Mouse (Mus musculus) heart, embryonic 12.5 days (tissue): Measurements from ENCODE around the gene Fam241b. TPM values are rescaled to one million over a fixed set of nuclear protein-coding genes. Genes with fewer than 3 reads are reported as not detected.
"Not testable (repeated sequence)": the region's sequence is repeated elsewhere in the genome, so short reads cannot be mapped to it uniquely, and the experiment has no call there.

Experiments used
- ATAC-seq: fragments of 200-750 bp; cut with Nextera tagmentation; 2 replicates; pipeline ENCODE4 v1.8.0; 2017; ENCODE audit warnings: moderate TSS enrichment, moderate library complexity; ENCODE audit not compliant: insufficient number of reproducible peaks, low FRiP score
- H3K27ac ChIP-seq: fragments of 300-500 bp; sonication (generic); 2 replicates; pipeline ENCODE4 v1.5.1; 2016; ENCODE audit warnings: mild to moderate bottlenecking, moderate library complexity; ENCODE audit not compliant: poor library complexity, severe bottlenecking
- H3K27me3 ChIP-seq: fragments of 300-500 bp; sonication (generic); replicated peaks from 2 replicates; pipeline ENCODE4 v1.6.1; 2016; ENCODE audit warnings: mild to moderate bottlenecking, moderate library complexity
- H3K36me3 ChIP-seq: fragments of 300-500 bp; sonication (generic); 2 replicates; pipeline ENCODE4 v1.6.1; 2016; ENCODE audit warnings: mild to moderate bottlenecking, moderate library complexity
- H3K4me1 ChIP-seq: fragments of 300-500 bp; sonication (generic); replicated peaks from 2 replicates; pipeline ENCODE4 v1.6.1; 2016; ENCODE audit warnings: mild to moderate bottlenecking
- H3K4me2 ChIP-seq: fragments of 300-500 bp; sonication (generic); 2 replicates; pipeline ENCODE4 v1.6.1; 2016; ENCODE audit warnings: mild to moderate bottlenecking, moderate library complexity
- H3K4me3 ChIP-seq: fragments of 300-500 bp; sonication (generic); 2 replicates; pipeline ENCODE4 v1.5.1; 2016; ENCODE audit warnings: mild to moderate bottlenecking
- H3K9ac ChIP-seq: fragments of 300-500 bp; sonication (generic); 2 replicates; pipeline ENCODE4 v1.6.1; 2016; ENCODE audit warnings: mild to moderate bottlenecking, moderate library complexity
- H3K9me3 ChIP-seq: fragments of 300-500 bp; sonication (generic); replicated peaks from 2 replicates; pipeline ENCODE4 v1.6.1; 2016; ENCODE audit warnings: mild to moderate bottlenecking, moderate library complexity
- WGBS: fragments of 180-500 bp; shearing (Covaris S2); methylation state at CpG from one replicate; pipeline ENCODE4 v1.1.7; 2016; 5-methylcytosine and 5-hydroxymethylcytosine counted together
- polyA plus RNA-seq: library from polyadenylated mRNA; unstranded; fragments of >200 nt; fragmentation: Nextera tagmentation; extraction: Ambion mirVana; gene quantifications from 2 replicates; pipeline ENCODE4 v1.2.1, GENCODE M21; 2016

Gene Fam241b
- polyA plus RNA-seq, 1 experiment from 2014 or later = 3.7 TPM

DNA sequence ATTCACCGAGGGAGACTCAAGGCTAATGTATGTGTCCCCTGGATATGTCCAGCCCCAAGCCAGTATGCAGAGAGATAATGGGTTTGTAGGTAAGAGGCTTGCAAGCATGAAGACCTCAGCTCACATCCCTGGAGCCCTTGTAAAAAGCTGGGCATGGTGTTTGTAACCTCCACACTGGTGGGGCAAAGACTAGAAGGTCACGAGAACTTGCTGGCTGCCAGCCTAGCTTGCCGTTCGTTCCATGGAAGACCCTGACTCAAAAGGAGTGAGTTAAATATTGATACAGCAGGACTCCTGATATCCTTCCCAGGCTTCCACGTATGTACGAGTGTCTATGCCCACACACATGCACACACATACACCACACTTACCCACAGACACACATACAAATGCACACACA is 49.3 kb downstream of the Fam241b start:
- no peak overlapping the region for H3K4me3 ChIP-seq
- no peaks in the 10 kb centered on the region for H3K36me3 ChIP-seq
- WGBS = 79% methylated on average over 6 of the region's 6 CpGs
- H3K27ac ChIP-seq = no peak overlapping the region
- ATAC-seq = no peak
- peaks cover 5% of the 10 kb centered on the region; the same call in 1 of the 2 replicates for H3K9me3 ChIP-seq
- no peaks in the 10 kb centered on the region for H3K4me1 ChIP-seq
- no peak overlapping the region for H3K4me2 ChIP-seq
- H3K9ac ChIP-seq = no peak overlapping the region
- peaks cover 12% of the 10 kb centered on the region; the same call in 1 of the 2 replicates for H3K27me3 ChIP-seq

DNA sequence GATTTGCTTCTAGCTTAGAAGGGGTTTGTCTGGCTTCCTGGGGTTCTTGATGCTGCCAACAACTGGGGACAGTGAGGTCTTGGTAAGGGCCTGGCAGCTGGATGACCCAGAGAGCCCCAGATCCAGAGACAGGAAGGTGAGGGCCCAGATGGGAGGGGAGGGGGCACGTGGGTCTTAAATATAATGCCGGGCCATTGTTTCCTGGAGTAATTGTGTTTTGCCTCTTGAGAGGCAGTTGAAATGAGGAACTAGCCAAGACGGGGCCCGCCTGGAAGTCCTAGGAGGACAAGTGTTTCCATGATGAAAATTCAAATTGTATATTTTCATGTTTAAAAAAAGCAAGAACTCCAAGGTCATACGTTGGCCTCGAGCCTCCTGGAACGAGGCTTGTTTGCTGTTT is 49.8 kb downstream of the Fam241b start:
- H3K9ac ChIP-seq = no peak overlapping the region
- H3K4me1 ChIP-seq = no peaks in the 10 kb centered on the region
- no peak overlapping the region for H3K4me3 ChIP-seq
- H3K27ac ChIP-seq = no peak overlapping the region
- 0 out of 2 replicates have a peak, but pooled peaks cover 7% of the 10 kb centered on the region for H3K27me3 ChIP-seq
- no peak for ATAC-seq
- no peaks in the 10 kb centered on the region for H3K36me3 ChIP-seq
- no peak overlapping the region for H3K4me2 ChIP-seq
- WGBS = 64% methylated on average over 7 of the region's 7 CpGs
- H3K9me3 ChIP-seq = peaks cover 5% of the 10 kb centered on the region; the same call in 1 of the 2 replicates

DNA sequence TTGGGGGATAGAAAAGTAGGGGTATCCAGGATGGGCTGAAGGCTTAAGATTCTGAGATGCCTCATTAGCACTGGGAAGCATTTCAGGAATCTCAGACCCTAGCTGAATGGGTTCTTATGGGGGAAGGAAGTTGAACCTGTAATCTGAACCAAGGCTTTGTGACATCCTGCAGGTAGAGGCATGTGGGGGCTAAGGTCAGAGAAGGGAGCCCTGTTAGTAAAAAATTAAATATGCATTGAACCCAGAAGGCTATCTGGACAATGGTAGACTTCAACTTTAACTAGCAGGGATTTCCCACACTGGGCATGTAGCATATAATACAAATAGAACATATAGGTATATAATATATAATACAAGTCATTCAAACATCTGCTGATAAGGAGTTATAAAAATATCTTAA is 54.2 kb downstream of the Fam241b start:
- Histone ChIP-seq H3K9ac (no peak overlapping the region), H3K9me3 (peaks cover 5% of the 10 kb centered on the region; the same call in 1 of the 2 replicates), H3K4me1 (no peaks in the 10 kb centered on the region), H3K27me3 (0 out of 2 replicates have a peak, but pooled peaks cover 4% of the 10 kb centered on the region), H3K27ac (no peak overlapping the region), H3K4me2 (no peak overlapping the region), H3K36me3 (no peaks in the 10 kb centered on the region), H3K4me3 (no peak overlapping the region)
- ATAC-seq = no peak

DNA sequence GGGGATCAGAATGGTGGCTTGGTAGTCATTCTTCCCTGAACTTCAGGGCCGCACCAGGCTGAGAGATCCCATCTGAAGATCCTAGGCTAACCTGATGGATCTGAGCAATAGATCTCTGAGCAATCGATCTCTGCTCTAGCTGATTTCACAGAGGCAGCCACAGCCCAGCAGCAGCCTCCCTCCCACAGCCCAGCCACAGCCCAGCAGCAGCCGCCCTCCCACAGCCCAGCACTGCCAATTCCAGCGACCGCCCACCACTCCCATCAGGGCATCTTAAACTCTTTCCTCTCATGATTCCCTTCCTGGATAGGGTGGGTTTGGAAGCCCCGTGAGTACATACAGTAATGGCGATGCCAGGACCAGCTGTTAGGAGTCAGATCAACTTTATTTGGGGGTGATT is 54.6 kb downstream of the Fam241b start:
- Histone ChIP-seq H3K4me3 (no peak overlapping the region), H3K4me2 (no peak overlapping the region), H3K9ac (no peak overlapping the region), H3K27me3 (0 out of 2 replicates have a peak, but pooled peaks cover 4% of the 10 kb centered on the region), H3K36me3 (no peaks in the 10 kb centered on the region), H3K9me3 (peaks cover 5% of the 10 kb centered on the region; the same call in 1 of the 2 replicates), H3K4me1 (no peaks in the 10 kb centered on the region), H3K27ac (no peak overlapping the region)
- ATAC-seq = no peak
- WGBS = 67% methylated on average over 7 of the region's 7 CpGs

DNA sequence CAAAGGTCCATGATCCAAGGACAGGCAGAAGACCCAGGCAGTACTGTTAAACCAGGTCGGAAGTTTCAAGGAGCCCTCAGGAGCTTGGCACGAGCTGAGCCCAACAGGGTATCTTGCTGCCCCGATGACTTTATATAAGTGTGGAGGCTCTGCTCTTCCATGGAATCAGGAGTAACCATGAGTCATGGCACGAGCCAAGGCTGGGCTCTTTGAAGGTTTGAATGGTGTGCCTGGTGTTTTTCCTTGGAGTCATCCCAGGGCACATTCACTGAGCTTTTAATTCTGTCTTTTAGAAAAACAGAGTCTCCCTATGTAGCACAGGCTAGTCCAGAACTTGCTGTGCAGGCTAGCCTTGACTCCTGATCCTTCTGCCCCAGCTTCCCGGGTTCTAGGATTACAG is 55.3 kb downstream of the Fam241b start:
- 74% methylated on average over 5 of the region's 5 CpGs for WGBS

DNA sequence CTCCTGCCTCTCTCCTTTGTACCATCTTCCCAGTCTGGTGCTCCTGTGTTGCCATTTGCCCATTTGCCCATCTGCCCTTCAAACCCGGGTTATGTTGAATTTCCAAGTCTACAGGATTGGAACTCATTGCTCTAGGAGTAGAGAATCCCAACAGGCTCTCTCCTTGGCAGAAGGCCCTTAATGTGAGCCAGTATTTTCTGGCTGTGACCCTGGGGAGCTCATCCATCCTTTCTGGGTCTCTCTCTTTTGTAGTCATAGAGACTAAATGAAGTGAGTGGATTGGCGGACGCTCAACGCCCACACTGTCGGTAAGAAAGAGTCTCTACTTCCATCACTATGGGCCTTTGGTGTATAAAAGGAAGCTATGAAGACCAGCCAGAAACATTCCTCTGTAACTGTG is 56.9 kb downstream of the Fam241b start:
- Histone ChIP-seq H3K9ac (no peak overlapping the region), H3K27me3 (no peaks in the 10 kb centered on the region), H3K36me3 (no peaks in the 10 kb centered on the region), H3K27ac (no peak overlapping the region), H3K4me1 (no peaks in the 10 kb centered on the region), H3K4me3 (no peak overlapping the region), H3K9me3 (peaks cover 5% of the 10 kb centered on the region; the same call in 1 of the 2 replicates), H3K4me2 (no peak overlapping the region)
- 90% methylated on average over 5 of the region's 5 CpGs for whole genome bisulfite sequencing
- no peak for ATAC-seq

More for the DNA sequence above, 55.3 kb downstream of the Fam241b start:
- Histone ChIP-seq H3K36me3 (no peaks in the 10 kb centered on the region), H3K4me1 (no peaks in the 10 kb centered on the region), H3K9me3 (peaks cover 5% of the 10 kb centered on the region; the same call in 1 of the 2 replicates), H3K4me2 (no peak overlapping the region), H3K27ac (no peak overlapping the region), H3K9ac (no peak overlapping the region), H3K27me3 (0 out of 2 replicates have a peak, but pooled peaks cover 4% of the 10 kb centered on the region), H3K4me3 (no peak overlapping the region)
- no peak for ATAC-seq

DNA sequence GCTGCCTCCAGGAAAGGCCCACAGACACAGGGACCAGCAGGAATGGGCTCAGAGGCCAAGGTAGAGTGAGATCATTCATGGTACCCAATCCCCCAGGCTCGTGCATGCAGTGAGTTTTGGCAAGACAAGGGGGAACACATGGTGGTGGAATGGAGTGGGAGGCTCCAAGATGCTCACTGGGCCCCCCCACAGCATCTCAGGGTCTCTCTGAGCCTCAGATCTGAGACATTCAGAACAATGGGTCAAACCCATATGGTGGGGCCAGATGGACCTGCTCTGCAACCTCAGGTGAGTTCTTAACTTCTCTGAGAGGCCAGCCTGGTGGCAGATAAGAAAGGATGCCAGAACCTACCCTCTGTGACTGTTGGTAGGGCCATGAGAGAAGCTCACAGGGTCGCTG is 57.7 kb downstream of the Fam241b start:
- H3K4me2 ChIP-seq = no peak overlapping the region
- H3K27me3 ChIP-seq = no peaks in the 10 kb centered on the region
- H3K4me1 ChIP-seq = no peaks in the 10 kb centered on the region
- H3K4me3 ChIP-seq = no peak overlapping the region
- H3K36me3 ChIP-seq = no peaks in the 10 kb centered on the region
- WGBS = 53% methylated on average over 2 of the region's 2 CpGs
- no peak overlapping the region for H3K27ac ChIP-seq
- no peak for ATAC-seq
- peaks cover 5% of the 10 kb centered on the region; the same call in 1 of the 2 replicates for H3K9me3 ChIP-seq
- no peak overlapping the region for H3K9ac ChIP-seq

DNA sequence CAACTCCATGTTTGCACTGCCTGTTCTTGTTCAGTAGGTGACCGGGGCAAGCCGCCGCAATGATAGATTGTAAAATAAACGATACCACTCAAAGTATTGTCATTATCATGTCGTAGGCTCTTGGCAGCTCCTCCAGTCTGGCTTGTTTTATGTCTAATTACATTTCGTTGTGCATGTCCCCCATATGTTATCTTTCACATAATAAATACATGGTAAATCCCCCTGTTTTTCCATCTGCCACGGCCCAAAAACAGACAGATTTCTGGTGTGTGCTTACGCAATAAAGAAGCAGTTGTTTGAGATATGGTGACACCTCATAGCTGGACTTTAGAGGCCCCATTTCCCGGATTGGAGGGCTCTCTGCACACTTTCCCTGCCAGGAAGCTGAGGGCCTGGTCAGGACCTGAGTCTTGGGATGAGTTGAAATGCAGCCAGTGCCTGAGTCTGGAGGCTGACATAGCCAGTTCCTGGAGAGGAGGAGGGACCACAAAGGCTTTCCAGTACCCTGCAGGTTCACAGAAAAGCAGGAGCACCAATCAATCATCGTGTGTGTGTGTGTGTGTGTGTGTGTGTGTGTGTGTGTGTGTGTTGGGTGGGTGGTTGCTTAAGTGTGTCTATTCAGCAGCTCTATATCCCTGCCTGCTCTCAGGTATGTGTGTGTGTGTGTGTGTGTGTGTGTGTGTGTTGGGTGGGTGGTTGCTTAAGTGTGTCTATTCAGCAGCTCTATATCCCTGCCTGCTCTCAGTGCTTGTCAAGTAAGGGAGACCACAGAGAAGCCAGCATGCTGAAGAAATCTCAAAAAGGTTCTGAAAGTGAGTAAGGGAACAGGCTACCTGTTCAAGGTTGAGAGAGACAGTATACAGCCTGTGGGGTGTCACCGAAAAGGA is 67.2 kb downstream of the Fam241b start:
- 76% methylated on average over 11 of the region's 11 CpGs for whole genome bisulfite sequencing
- Histone ChIP-seq H3K4me1 (no peaks in the 10 kb centered on the region), H3K36me3 (no peaks in the 10 kb centered on the region), H3K9me3 (peaks cover 14% of the 10 kb centered on the region; the same call in 1 of the 2 replicates), H3K4me2 (no peak overlapping the region), H3K27ac (no peak overlapping the region), H3K9ac (no peak overlapping the region), H3K27me3 (0 out of 2 replicates have a peak, but pooled peaks cover 9% of the 10 kb centered on the region), H3K4me3 (no peak overlapping the region)
- ATAC-seq = no peak

DNA sequence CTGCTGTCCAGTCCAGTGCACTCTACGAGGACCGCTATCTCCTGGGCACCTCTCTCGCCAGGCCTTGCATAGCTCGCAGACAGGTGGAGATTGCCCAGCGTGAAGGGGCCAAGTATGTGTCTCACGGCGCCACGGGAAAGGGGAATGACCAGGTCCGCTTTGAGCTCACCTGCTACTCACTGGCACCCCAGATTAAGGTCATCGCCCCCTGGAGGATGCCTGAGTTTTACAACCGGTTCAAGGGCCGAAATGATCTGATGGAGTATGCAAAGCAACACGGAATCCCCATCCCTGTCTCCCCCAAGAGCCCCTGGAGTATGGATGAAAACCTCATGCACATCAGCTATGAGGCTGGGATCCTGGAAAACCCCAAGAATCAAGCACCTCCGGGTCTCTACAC is 72.4 kb downstream of the Fam241b start:
- not testable (repeated sequence) for ATAC-seq, H3K9ac ChIP-seq, H3K4me1 ChIP-seq, H3K36me3 ChIP-seq, H3K27ac ChIP-seq, H3K4me3 ChIP-seq, H3K4me2 ChIP-seq, H3K9me3 ChIP-seq
- H3K27me3 ChIP-seq = peaks cover 16% of the 10 kb centered on the region; the same call in 1 of the 2 replicates
- 73% methylated on average over 14 of the region's 14 CpGs for WGBS

DNA sequence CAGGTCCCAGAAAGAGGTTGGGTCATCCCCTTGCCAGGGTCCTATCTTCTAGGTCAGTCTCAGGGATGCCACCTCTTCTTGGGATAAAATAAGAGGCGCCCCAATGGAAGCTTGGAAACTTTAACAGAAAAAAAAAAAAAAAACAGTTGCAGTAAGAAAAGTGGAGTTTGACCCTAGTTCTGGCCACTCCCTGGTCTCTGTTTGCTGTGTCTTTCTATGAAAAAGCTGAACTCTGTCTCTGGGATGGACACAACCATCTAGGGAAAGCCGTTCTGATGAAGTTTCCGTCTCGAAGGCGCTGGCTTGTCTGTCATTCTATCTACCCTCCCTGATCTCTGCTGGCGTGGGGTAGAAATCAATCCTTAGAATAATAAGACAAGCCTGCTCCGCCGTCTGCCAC is 73.1 kb downstream of the Fam241b start:
- no peak for ATAC-seq
- Histone ChIP-seq H3K4me1 (0 out of 2 replicates have a peak, but pooled peaks cover 3% of the 10 kb centered on the region), H3K4me3 (no peak overlapping the region), H3K27me3 (peaks cover 16% of the 10 kb centered on the region; the same call in 1 of the 2 replicates), H3K27ac (no peak overlapping the region), H3K9me3 (no peaks in the 10 kb centered on the region), H3K36me3 (no peaks in the 10 kb centered on the region), H3K9ac (no peak overlapping the region), H3K4me2 (no peak overlapping the region)
- WGBS = 82% methylated on average over 8 of the region's 8 CpGs

DNA sequence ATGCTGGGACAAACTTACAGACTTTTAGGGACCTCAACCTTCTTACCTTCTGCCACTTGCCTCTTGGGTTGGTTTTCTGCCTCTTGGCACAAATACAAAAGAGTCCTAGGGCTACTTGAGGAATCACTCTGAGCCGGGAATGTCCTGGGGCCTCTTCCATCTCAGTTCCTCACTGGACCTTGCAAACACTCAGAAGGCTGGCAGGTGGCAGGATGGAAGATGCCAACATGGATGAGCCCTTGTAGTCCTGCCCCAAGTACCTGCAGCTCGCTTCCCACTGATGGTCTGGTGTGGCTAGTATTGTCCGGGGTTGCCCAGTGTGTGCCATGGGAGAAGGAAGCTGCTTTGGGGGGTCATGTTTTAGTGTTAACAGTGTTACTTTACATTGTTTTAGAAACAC is 73.8 kb downstream of the Fam241b start:
- H3K4me2 ChIP-seq = no peak overlapping the region
- no peak overlapping the region for H3K27ac ChIP-seq
- WGBS = 79% methylated on average over 3 of the region's 3 CpGs
- no peaks in the 10 kb centered on the region for H3K9me3 ChIP-seq
- no peaks in the 10 kb centered on the region for H3K36me3 ChIP-seq
- H3K27me3 ChIP-seq = peaks cover 16% of the 10 kb centered on the region; the same call in 1 of the 2 replicates
- no peak for ATAC-seq
- H3K9ac ChIP-seq = no peak overlapping the region
- no peak overlapping the region for H3K4me3 ChIP-seq
- H3K4me1 ChIP-seq = 0 out of 2 replicates have a peak, but pooled peaks cover 3% of the 10 kb centered on the region
